Mouse (Mus musculus) CH12.LX (cell line): ENCODE measurements around the gene Ist1.

Experiments used
- EP300 ChIP-seq: IDR thresholded peaks from 2 replicates; pipeline ENCODE4 v1.6.1; 2011; ENCODE audit warnings: low read length, improper control_type of control experiment
- POLR2A ChIP-seq: IDR thresholded peaks from 2 replicates; pipeline ENCODE4 v1.6.1; 2011; ENCODE audit warnings: low read depth, mild to moderate bottlenecking, improper control_type of control experiment, low read length

GRCm38 (mm10) chr8:109666616-109667015 is 26.4 kb downstream of the Ist1 start:
- TF ChIP-seq POLR2A = no peak
- no peak for TF ChIP-seq EP300
